Mouse (Mus musculus) testis, adult 2 months (tissue): ENCODE measurements at regions not wholly inside any gene's neighbourhood (a gene's known extent, or its start where the extent isn't known, plus 50 kb on each side); places are given as distances from the start of the nearest gene placed in this dataset.

Source experiments
- CTCF ChIP-seq: fragments of 200-500 bp; IDR thresholded peaks from 2 replicates; pipeline ENCODE4 v1.5.1; 2012; ENCODE audit warnings: low read depth, mild to moderate bottlenecking, inconsistent platforms, low read length, moderate library complexity; ENCODE audit not compliant: control insufficient read depth, insufficient read depth, insufficient replicate concordance
- POLR2A ChIP-seq: fragments of 200-500 bp; IDR thresholded peaks from 2 replicates; pipeline ENCODE4 v1.6.1; 2012; ENCODE audit warnings: low read depth, mild to moderate bottlenecking, inconsistent platforms, low read length, moderate library complexity; ENCODE audit not compliant: control insufficient read depth

DNA sequence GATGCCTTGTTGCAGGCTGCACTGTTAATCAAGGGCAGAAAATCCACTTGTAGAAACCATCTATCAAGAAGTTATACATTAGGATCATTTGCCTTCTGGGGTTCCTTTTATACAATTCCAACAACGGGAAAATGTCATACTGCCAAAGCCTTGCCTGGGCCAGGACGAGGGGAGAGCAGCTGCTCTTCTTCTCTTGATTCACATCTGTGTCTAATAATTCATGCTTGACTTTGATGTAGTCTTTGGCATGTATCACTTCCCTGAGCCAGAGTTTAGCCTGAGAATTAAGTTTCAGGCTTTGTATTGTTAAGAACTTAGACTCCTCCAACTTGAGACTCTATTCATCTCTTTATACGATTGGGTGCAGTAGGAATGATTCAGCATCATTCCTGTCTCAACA, 627.2 kb downstream of the Basp1 start:
- TF ChIP-seq POLR2A (no peak), CTCF (no peak)
